Mouse (Mus musculus) intestine, embryonic 16.5 days (tissue): ENCODE data around the gene Poc1a. TPM values are rescaled to one million over a fixed set of nuclear protein-coding genes. Genes with fewer than 3 reads are reported as not detected.

Source experiments
- ATAC-seq: fragments of 200-750 bp; cut with Nextera tagmentation; 2 replicates; pipeline ENCODE4 v1.8.0; 2017; ENCODE audit warnings: moderate TSS enrichment, moderate library complexity
- H3K27ac ChIP-seq: fragments of 300-500 bp; sonication (generic); 2 replicates; pipeline ENCODE4 v1.5.1; 2014; ENCODE audit warnings: mild to moderate bottlenecking, low read length
- H3K27me3 ChIP-seq: fragments of 300-500 bp; sonication (generic); replicated peaks from 2 replicates; pipeline ENCODE4 v1.6.1; 2014; ENCODE audit warnings: low read length, control low read depth, mixed read lengths; ENCODE audit not compliant: control insufficient read depth, insufficient read depth
- H3K36me3 ChIP-seq: fragments of 300-500 bp; sonication (generic); 2 replicates; pipeline ENCODE4 v1.6.1; 2014; ENCODE audit warnings: low read length, control low read depth; ENCODE audit not compliant: control insufficient read depth, insufficient read depth
- H3K4me1 ChIP-seq: fragments of 300-500 bp; sonication (generic); 2 replicates; pipeline ENCODE4 v1.6.1; 2014; ENCODE audit warnings: low read length, control low read depth, mixed read lengths; ENCODE audit not compliant: control insufficient read depth, insufficient read depth
- H3K4me2 ChIP-seq: fragments of 300-500 bp; sonication (generic); 2 replicates; pipeline ENCODE4 v1.6.1; 2014; ENCODE audit warnings: low read depth, low read length, control low read depth
- H3K4me3 ChIP-seq: fragments of 300-500 bp; sonication (generic); 2 replicates; pipeline ENCODE4 v1.5.1; 2014; ENCODE audit warnings: mild to moderate bottlenecking, low read length
- H3K9ac ChIP-seq: fragments of 300-500 bp; sonication (generic); 2 replicates; pipeline ENCODE4 v1.6.1; 2014; ENCODE audit warnings: low read depth, low read length
- H3K9me3 ChIP-seq: fragments of 300-500 bp; sonication (generic); 2 replicates; pipeline ENCODE4 v1.6.1; 2016; ENCODE audit warnings: low read length, control low read depth; ENCODE audit not compliant: control insufficient read depth
- WGBS: fragments of 180-500 bp; shearing (Covaris S2); extraction: QIAGEN DNeasy Blood & Tissue Kit; methylation state at CpG from one replicate; pipeline ENCODE4 v1.1.7; 2014; 5-methylcytosine and 5-hydroxymethylcytosine counted together
- polyA plus RNA-seq: library from polyadenylated mRNA; unstranded; fragments of >200 nt; fragmentation: Nextera tagmentation; extraction: Ambion mirVana; gene quantifications from 2 replicates; pipeline ENCODE4 v1.2.1, GENCODE M21; 2015

The Poc1a gene
- polyA plus RNA-seq, 1 experiment from 2014 or later = 29.1 TPM

GRCm38 (mm10) chr9:106305228-106305627, 24.4 kb downstream of the Poc1a start:
- Histone ChIP-seq H3K9me3 (no peaks in the 10 kb centered on the region), H3K4me3 (no peak overlapping the region), H3K9ac (0 out of 2 replicates have a peak overlapping the region, but pooled peaks have one; percentile 17), H3K36me3 (no peaks in the 10 kb centered on the region), H3K4me2 (0 out of 2 replicates have a peak overlapping the region, but pooled peaks have one; percentile 2), H3K4me1 (peaks cover 15% of the 10 kb centered on the region), H3K27ac (peak overlapping the region; percentile 62; the same call in 1 of the 2 replicates), H3K27me3 (no peaks in the 10 kb centered on the region)
- WGBS = 69% methylated on average over 7 of the region's 7 CpGs
- ATAC-seq = peak; percentile 67

- peak; percentile 24; the same call in 1 of the 2 replicates for ATAC-seq
- peaks cover 15% of the 10 kb centered on the region for H3K4me1 ChIP-seq
- no peak overlapping the region for H3K4me3 ChIP-seq
- WGBS = 50% methylated on average over 8 of the region's 8 CpGs
- H3K27ac ChIP-seq = no peak overlapping the region
- no peak overlapping the region for H3K4me2 ChIP-seq
- no peak overlapping the region for H3K9ac ChIP-seq
- no peaks in the 10 kb centered on the region for H3K36me3 ChIP-seq
- H3K27me3 ChIP-seq = no peaks in the 10 kb centered on the region
- no peaks in the 10 kb centered on the region for H3K9me3 ChIP-seq
These were observed 25.9 kb downstream of the Poc1a start for GRCm38 (mm10) chr9:106306662-106307351.

- peaks cover 15% of the 10 kb centered on the region for H3K4me1 ChIP-seq
- no peak overlapping the region for H3K27ac ChIP-seq
- no peaks in the 10 kb centered on the region for H3K27me3 ChIP-seq
- no peak overlapping the region for H3K4me3 ChIP-seq
- no peak overlapping the region for H3K9ac ChIP-seq
- H3K9me3 ChIP-seq = no peaks in the 10 kb centered on the region
- no peak overlapping the region for H3K4me2 ChIP-seq
- WGBS = 91% methylated on average over 5 of the region's 5 CpGs
- no peak for ATAC-seq
- H3K36me3 ChIP-seq = no peaks in the 10 kb centered on the region
These were observed 27.3 kb downstream of the Poc1a start for GRCm38 (mm10) chr9:106308151-106308550.

- 76% methylated on average over 2 of the region's 2 CpGs for WGBS
- peaks cover 15% of the 10 kb centered on the region for H3K4me1 ChIP-seq
- H3K27ac ChIP-seq = peak overlapping the region; percentile 53; the same call in 1 of the 2 replicates
- H3K36me3 ChIP-seq = no peaks in the 10 kb centered on the region
- no peak overlapping the region for H3K4me3 ChIP-seq
- H3K9ac ChIP-seq = peak overlapping the region; percentile 34; the same call in 1 of the 2 replicates
- no peaks in the 10 kb centered on the region for H3K27me3 ChIP-seq
- H3K4me2 ChIP-seq = no peak overlapping the region
- no peak for ATAC-seq
- no peaks in the 10 kb centered on the region for H3K9me3 ChIP-seq
These were observed 27.7 kb downstream of the Poc1a start for GRCm38 (mm10) chr9:106308555-106308954.

GRCm38 (mm10) chr9:106308983-106309382, 28.1 kb downstream of the Poc1a start:
- 85% methylated on average over 5 of the region's 5 CpGs for WGBS
- no peak for ATAC-seq
- Histone ChIP-seq H3K9me3 (no peaks in the 10 kb centered on the region), H3K36me3 (no peaks in the 10 kb centered on the region), H3K9ac (peak overlapping the region; percentile 34; the same call in 1 of the 2 replicates), H3K4me3 (no peak overlapping the region), H3K27ac (peak overlapping the region; percentile 53; the same call in 1 of the 2 replicates), H3K4me2 (no peak overlapping the region), H3K4me1 (peaks cover 15% of the 10 kb centered on the region), H3K27me3 (no peaks in the 10 kb centered on the region)

- ATAC-seq = no peak
- Histone ChIP-seq H3K4me3 (no peak overlapping the region), H3K27me3 (no peaks in the 10 kb centered on the region), H3K4me2 (no peak overlapping the region), H3K9me3 (no peaks in the 10 kb centered on the region), H3K9ac (no peak overlapping the region), H3K27ac (no peak overlapping the region), H3K36me3 (no peaks in the 10 kb centered on the region), H3K4me1 (peaks cover 7% of the 10 kb centered on the region)
- WGBS = 76% methylated on average over 3 of the region's 3 CpGs
These were observed 29.0 kb downstream of the Poc1a start for GRCm38 (mm10) chr9:106309859-106310258.

GRCm38 (mm10) chr9:106311625-106312191, 30.8 kb downstream of the Poc1a start:
- H3K27me3 ChIP-seq = no peaks in the 10 kb centered on the region
- no peaks in the 10 kb centered on the region for H3K9me3 ChIP-seq
- no peak overlapping the region for H3K27ac ChIP-seq
- H3K4me1 ChIP-seq = peaks cover 3% of the 10 kb centered on the region; the same call in 1 of the 2 replicates
- no peak overlapping the region for H3K9ac ChIP-seq
- H3K4me3 ChIP-seq = no peak overlapping the region
- H3K4me2 ChIP-seq = no peak overlapping the region
- no peak for ATAC-seq
- H3K36me3 ChIP-seq = no peaks in the 10 kb centered on the region
- WGBS = 84% methylated on average over 10 of the region's 10 CpGs

GRCm38 (mm10) chr9:106312950-106313360, 32.1 kb downstream of the Poc1a start:
- ATAC-seq = no peak

GRCm38 (mm10) chr9:106314196-106314595, 33.3 kb downstream of the Poc1a start:
- H3K27ac ChIP-seq = no peak overlapping the region
- H3K9ac ChIP-seq = no peak overlapping the region
- ATAC-seq = no peak
- H3K4me2 ChIP-seq = no peak overlapping the region
- H3K36me3 ChIP-seq = no peaks in the 10 kb centered on the region
- no peaks in the 10 kb centered on the region for H3K9me3 ChIP-seq
- no peaks in the 10 kb centered on the region for H3K27me3 ChIP-seq
- no peaks in the 10 kb centered on the region for H3K4me1 ChIP-seq
- H3K4me3 ChIP-seq = no peak overlapping the region
- 73% methylated on average over 3 of the region's 3 CpGs for WGBS

More at GRCm38 (mm10) chr9:106312950-106313360, 32.1 kb downstream of the Poc1a start:
- Histone ChIP-seq H3K4me1 (peaks cover 3% of the 10 kb centered on the region; the same call in 1 of the 2 replicates), H3K4me3 (no peak overlapping the region), H3K4me2 (no peak overlapping the region), H3K9ac (no peak overlapping the region), H3K9me3 (no peaks in the 10 kb centered on the region), H3K27me3 (no peaks in the 10 kb centered on the region), H3K27ac (no peak overlapping the region), H3K36me3 (no peaks in the 10 kb centered on the region)
- WGBS = 80% methylated on average over 7 of the region's 7 CpGs
